Mouse (Mus musculus) hematopoietic stem cell, adult 5-6 weeks (primary cell): Measurements from ENCODE around the gene Gdpd3. TPM values are rescaled to one million over a fixed set of nuclear protein-coding genes. Genes with fewer than 3 reads are reported as not detected.
A peak's percentile ranks its signal among the peaks of the same experiment; 100 is the strongest.
"Not testable (repeated sequence)": the region's sequence is repeated elsewhere in the genome, so short reads cannot be mapped to it uniquely, and the experiment has no call there.

Source experiments
- ATAC-seq, 2 experiments: fragments of 125-278 bp in 1 of 2; replicated peaks in 1 of 2; 2 replicates each; pipeline ENCODE4 v1.8.0; 2016 to 2017; ENCODE audit warnings: inconsistent platforms in 2 of 2, mild to moderate bottlenecking in 2 of 2, moderate number of reproducible peaks in 2 of 2, low read depth in 1 of 2, moderate TSS enrichment in 1 of 2; ENCODE audit not compliant: low FRiP score in 2 of 2, poor library complexity in 2 of 2, severe bottlenecking in 2 of 2, insufficient read depth in 1 of 2, low TSS enrichment in 1 of 2
- total RNA-seq: library from RNA; stranded (forward); fragments of 172-1452, 232-1000 nt; gene quantifications from 2 replicates; pipeline ENCODE4 v1.2.3, GENCODE M21; 2017

Gene Gdpd3
- 3.3 and 16.4 TPM in 2 replicates for total RNA-seq

GRCm38 (mm10) chr7:126766201-126766600 is at the start of gene Gdpd3:
TSS of gene Gdpd3 (plus strand) at chr7:126766334.
- no peak for ATAC-seq

- no peak for ATAC-seq
Measured at GRCm38 (mm10) chr7:126717566-126717965, 48.6 kb upstream of the Gdpd3 start.

DNA sequence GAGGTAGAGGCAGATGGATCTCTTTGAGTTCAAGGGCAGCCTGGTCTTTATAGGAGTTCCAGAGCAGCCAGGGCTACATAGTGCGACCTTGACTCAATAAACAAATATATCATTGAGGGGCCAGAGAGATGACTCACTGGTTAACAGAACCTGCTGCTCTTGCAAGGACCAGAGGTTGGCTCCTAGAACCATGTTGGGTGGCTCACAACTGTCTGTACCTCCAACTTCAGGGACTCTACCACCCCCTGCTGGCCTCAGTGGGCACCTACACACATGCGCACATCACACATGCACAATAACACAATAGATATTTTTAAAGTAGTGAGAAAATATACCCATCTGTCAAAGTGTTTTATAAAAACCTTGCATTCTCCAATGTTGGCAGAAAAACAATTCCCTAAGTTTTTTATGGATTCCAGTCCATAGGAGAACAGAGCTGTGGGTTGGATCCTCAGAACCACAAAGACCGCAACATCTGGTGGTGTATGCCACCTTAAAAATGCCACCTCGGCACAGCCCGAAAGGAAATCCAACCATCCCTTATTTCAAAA is 47.3 kb upstream of the Gdpd3 start:
- ATAC-seq, result no peak

DNA sequence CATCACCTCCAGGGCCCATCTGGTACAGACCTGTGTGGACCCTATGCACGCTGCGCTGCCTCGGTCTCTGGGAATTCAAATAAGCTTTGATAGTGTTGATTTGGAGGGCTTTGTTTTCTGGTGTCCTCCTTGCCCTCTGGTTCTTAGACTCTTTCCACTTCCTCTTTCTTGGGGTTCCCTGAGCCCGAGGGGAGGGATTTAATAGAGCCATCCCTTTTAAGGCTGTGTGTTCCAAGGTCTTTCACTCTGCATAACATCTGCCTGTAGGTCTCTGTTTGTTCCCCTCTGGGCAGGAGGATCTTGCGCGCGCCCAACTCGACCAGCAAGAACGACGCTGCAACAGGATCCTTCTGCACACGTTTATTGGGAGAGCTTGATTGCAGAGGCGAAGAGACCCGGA is 44.5 kb upstream of the Gdpd3 start:
- ATAC-seq, result peak; percentile 37 to 60; a peak in 1 of 4 replicates

GRCm38 (mm10) chr7:126725077-126725476 is 41.1 kb upstream of the Gdpd3 start:
- ATAC-seq, result peak; percentile 22 to 42; a peak in 2 of 4 replicates

DNA sequence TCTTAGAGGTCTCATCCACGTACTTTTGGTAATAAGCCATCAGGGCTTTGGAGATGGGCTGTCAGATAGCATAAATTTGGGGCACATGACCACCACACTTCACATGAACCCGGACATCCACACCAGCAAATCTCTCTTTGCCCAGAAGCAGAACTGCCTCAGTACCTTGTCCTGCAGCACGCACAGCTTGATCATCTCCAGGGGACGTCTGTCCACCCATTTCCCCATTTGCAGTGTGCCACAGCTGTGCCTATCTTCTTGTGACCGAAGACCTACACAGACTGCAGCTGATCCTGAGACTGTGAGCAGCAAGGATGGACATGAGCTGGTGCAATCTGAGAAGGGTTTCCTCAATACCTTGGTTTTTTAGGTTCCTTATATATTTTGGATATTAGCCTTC is 40.5 kb upstream of the Gdpd3 start:
- ATAC-seq, result no peak; a peak in 1 of 4 replicates

- ATAC-seq, result not testable (repeated sequence)
Measured at GRCm38 (mm10) chr7:126730256-126730789, 35.8 kb upstream of the Gdpd3 start.

DNA sequence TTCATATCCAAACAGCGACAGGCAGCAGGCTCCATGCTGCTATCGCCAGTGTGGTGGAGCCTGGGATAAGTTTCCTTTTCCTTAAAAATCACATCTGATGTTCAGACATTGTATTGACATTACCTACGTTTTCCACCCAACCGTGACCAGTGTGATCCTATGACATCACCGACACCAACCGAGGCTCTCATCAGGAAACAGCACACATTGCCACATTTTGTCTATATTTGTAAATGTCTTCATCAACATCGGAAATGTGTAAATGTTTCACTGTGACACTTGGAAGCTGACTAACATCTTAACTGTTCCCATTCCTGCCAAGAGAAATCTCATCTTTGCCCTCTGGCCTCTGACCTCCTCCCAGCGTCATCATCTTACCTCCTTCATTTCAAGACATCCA is 30.0 kb upstream of the Gdpd3 start:
- peak in 1 of 2 experiments; percentile 39; a peak in 1 of 4 replicates for ATAC-seq

GRCm38 (mm10) chr7:126739551-126739950 is 26.6 kb upstream of the Gdpd3 start:
- ATAC-seq, result no peak

DNA sequence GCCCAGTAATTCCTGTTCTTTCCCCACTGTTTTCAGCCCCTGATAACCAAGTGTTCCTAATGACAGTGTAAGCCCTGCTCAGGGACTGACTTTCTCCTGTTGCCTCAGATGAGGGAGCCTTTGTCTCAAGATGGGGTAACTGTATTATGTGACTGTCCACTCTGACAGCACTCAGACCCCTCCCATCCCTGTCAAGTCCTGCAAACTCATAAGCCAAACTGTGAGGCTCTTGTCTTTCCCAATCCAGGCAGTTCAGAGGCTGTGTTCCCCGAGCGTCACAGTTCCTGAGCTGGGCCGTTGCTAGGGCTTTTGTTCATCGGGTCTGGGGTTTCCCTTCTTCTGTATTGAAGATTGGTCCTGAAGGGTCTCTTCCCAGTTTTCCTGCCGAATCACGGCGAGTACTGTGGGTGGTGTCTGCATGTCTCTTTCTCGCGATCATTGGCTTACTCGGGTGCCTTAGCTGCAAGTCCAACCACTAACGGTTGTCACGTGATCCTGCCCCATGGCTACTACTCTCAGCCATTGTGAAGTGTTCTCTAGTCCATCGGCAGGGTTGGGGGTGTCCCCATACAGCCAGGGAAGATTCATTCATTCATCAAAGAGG is 25.9 kb upstream of the Gdpd3 start:
- no peak for ATAC-seq

DNA sequence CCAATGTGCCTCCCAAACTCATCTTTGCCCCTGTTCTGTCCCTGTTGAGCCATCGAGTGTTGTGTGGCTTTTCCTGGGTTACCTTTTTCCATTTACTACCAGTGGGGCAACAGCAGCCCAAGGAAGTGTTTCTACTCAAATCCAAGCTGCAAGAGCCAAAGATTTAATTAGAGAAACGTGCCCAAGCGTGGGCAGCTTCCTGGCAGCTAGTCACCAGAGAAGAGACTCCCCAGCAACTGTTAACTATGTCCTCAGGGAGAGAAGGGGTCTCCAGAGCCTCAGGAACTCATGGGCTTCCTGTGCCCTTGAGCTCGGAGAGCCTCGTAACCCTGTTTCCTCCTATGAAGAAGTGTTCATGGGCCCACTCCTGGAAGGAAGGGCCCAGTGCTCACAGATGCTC is 25.2 kb upstream of the Gdpd3 start:
- no peak for ATAC-seq

DNA sequence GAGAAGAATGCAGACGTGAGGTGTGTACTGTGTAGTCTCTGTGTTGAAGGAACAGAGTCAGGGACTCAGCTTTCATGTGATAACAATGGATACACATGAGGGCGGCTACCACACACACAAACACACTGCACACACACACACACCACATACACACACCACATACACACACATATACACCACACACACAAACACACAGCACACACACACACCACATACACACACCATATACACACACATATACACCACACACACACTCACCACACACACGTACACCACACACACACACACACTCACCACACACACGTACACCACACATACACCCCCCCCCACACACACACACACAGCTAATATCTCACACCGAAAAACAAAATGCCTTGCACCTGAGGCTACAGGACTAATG is 24.7 kb upstream of the Gdpd3 start:
- ATAC-seq, result no peak

DNA sequence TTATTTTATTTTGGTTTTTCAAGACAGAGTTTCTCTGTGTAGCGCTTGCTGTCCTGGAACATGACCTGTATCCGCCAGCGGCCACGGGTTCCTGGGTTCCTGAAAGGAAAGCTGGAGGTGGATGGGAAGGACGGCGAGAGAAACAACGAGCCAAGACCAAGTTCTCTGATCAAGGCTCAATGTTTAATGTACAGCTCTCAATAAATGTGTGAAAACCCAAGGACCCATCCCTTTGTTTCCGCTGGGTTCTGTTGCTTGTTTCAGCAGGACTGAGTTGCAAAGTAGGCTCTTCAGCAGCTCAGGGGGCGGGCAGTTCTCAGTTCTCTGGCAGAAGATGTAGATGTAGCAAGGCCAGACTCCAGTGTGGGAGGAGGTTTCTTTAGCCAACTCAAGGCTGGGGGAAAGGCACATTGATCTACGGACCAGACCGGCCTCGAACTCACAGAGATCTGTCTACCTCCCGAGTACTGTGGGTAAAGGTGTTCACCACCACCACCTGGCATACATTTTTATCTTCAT is 24.1 kb upstream of the Gdpd3 start:
- ATAC-seq, result no peak

- peak; percentile 66 to 75; a peak in 3 of 4 replicates for ATAC-seq
Measured at GRCm38 (mm10) chr7:126746066-126746465, 20.1 kb upstream of the Gdpd3 start.

DNA sequence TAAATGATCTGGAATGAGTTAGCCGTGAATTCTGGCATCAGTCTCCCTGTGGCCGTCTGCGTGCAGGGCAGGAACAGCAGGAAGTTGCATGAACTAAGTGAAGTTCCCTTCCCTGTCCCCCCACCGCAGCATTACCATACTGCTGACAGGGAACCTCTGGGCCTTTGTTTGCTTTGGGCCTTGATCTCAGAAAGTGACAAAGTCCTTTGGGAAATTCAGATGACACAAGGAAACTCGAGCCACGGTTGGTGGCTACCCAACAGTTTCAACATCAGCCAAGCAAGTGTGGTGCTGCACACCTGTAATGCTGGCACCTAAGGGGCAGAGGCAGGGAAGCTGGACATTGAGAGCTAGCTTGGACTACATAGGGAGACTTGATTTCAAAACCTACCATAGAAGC is 19.3 kb upstream of the Gdpd3 start:
- peak; percentile 72 to 81 for ATAC-seq

DNA sequence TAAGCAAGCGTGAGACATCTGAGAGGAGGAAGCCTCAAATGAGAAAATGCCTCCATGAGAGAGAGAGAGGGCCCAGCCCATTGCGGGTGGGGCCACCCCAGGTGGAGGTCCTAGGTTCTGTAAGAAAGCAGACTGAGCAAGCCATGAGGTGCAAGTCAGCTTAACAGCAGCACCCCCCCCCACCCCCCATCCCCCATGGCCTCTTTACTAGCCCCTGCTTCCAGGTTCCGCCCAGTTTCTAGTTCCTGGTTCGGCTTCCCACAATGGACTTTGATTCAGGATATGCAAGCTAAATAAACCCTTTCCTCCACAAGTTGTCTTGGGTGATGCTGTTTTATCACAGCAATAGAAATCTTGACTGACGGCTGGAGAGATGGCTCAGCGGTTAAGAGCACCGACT is 17.3 kb upstream of the Gdpd3 start:
- ATAC-seq, result no peak

DNA sequence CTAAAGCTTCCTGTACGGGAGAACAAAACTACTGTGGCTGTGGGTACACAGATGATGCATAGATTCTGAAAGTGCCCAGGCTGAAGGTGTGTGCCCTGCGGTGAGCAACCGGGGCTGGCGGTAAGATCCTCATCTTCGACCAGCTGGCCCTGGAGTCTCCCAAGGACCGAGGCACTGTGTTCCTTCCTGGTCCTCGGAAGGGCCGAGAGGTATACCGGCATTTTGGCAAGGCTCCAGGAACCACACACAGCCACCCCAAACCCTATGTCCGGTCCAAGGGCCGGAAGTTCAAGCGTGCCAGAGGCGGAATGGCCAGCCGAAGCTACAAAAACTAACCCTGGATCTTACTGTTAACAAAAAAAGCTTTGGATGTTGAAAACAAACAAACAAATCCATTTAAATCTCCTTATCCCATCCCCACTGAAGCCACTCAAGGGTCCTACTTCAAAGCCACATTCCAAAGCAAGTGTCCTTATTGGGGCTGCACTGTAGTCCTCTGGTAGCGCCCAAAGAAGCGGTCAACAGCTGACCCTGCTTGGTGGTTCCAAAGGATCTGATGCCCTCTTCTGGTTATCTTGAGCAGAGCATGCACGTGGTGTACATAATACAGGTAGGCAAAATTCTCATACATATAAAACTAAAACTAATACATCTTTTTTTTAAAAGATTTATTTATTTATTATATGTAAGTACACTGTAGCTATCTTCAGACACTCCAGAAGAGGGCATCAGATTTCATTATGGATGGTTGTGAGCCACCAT is 16.4 kb upstream of the Gdpd3 start:
- ATAC-seq, result no peak

GRCm38 (mm10) chr7:126754866-126755265 is 11.3 kb upstream of the Gdpd3 start:
- peak; percentile 43 to 65; a peak in 3 of 4 replicates for ATAC-seq
